Mouse (Mus musculus) lung, embryonic 16.5 days (tissue): ENCODE measurements around the gene Acap2. TPM values are rescaled to one million over a fixed set of nuclear protein-coding genes. Genes with fewer than 3 reads are reported as not detected.
A peak's percentile ranks its signal among the peaks of the same experiment; 100 is the strongest.

Experiments
- ATAC-seq: fragments of 200-750 bp; cut with Nextera tagmentation; 2 replicates; pipeline ENCODE4 v1.8.0; 2017; ENCODE audit warnings: low read depth, mild to moderate bottlenecking, moderate library complexity
- H3K27ac ChIP-seq: fragments of 300-500 bp; sonication (generic); 2 replicates; pipeline ENCODE4 v1.5.1; 2014; ENCODE audit warnings: mild to moderate bottlenecking, control low read depth, low read length
- H3K27me3 ChIP-seq: fragments of 300-500 bp; sonication (generic); 2 replicates; pipeline ENCODE4 v1.6.1; 2014; ENCODE audit warnings: low read depth, low read length, mixed read lengths; ENCODE audit not compliant: control insufficient read depth, insufficient read depth
- H3K36me3 ChIP-seq: fragments of 300-500 bp; sonication (generic); 2 replicates; pipeline ENCODE4 v1.6.1; 2014; ENCODE audit warnings: low read length; ENCODE audit not compliant: control insufficient read depth, insufficient read depth
- H3K4me1 ChIP-seq: fragments of 300-500 bp; sonication (generic); replicated peaks from 2 replicates; pipeline ENCODE4 v1.6.1; 2014; ENCODE audit warnings: low read length, mixed read lengths; ENCODE audit not compliant: control insufficient read depth, insufficient read depth
- H3K4me2 ChIP-seq: fragments of 300-500 bp; sonication (generic); 2 replicates; pipeline ENCODE4 v1.6.1; 2014; ENCODE audit warnings: low read depth, low read length, control low read depth
- H3K4me3 ChIP-seq: fragments of 300-500 bp; sonication (generic); 2 replicates; pipeline ENCODE4 v1.5.1; 2014; ENCODE audit warnings: mild to moderate bottlenecking, low read length, control low read depth
- H3K9ac ChIP-seq: fragments of 300-500 bp; sonication (generic); 2 replicates; pipeline ENCODE4 v1.6.1; 2014; ENCODE audit warnings: low read length, control low read depth
- H3K9me3 ChIP-seq: fragments of 300-500 bp; sonication (generic); 2 replicates; pipeline ENCODE4 v1.6.1; 2016; ENCODE audit warnings: low read length; ENCODE audit not compliant: control insufficient read depth
- WGBS: fragments of 180-500 bp; shearing (Covaris S2); extraction: QIAGEN DNeasy Blood & Tissue Kit; methylation state at CpG from one replicate; pipeline ENCODE4 v1.1.7; 2014; 5-methylcytosine and 5-hydroxymethylcytosine counted together
- polyA plus RNA-seq: library from polyadenylated mRNA; unstranded; fragments of >200 nt; fragmentation: Nextera tagmentation; extraction: Ambion mirVana; gene quantifications from 2 replicates; pipeline ENCODE4 v1.2.1, GENCODE M21; 2015

Acap2 gene
- polyA plus RNA-seq, 1 experiment from 2014 or later, result 27.3 TPM

GRCm38 (mm10) chr16:31196971-31197370, 4.1 kb downstream of the Acap2 start:
- no peak overlapping the region for H3K9ac ChIP-seq
- H3K36me3 ChIP-seq, result no peaks in the 10 kb centered on the region
- no peak overlapping the region for H3K27ac ChIP-seq
- H3K4me1 ChIP-seq, result peaks cover 29% of the 10 kb centered on the region
- WGBS, result 24% methylated on average over 3 of the region's 3 CpGs
- no peak overlapping the region for H3K4me2 ChIP-seq
- ATAC-seq, result no peak
- H3K9me3 ChIP-seq, result no peaks in the 10 kb centered on the region
- no peaks in the 10 kb centered on the region for H3K27me3 ChIP-seq
- H3K4me3 ChIP-seq, result no peak overlapping the region

GRCm38 (mm10) chr16:31192526-31192925, 8.5 kb downstream of the Acap2 start:
- H3K36me3 ChIP-seq, result no peaks in the 10 kb centered on the region
- no peaks in the 10 kb centered on the region for H3K27me3 ChIP-seq
- no peak overlapping the region for H3K4me2 ChIP-seq
- no peak overlapping the region for H3K9ac ChIP-seq
- H3K4me3 ChIP-seq, result no peak overlapping the region
- WGBS, result 68% methylated on average over 3 of the region's 3 CpGs
- no peak for ATAC-seq
- H3K9me3 ChIP-seq, result no peaks in the 10 kb centered on the region
- H3K4me1 ChIP-seq, result peaks cover 43% of the 10 kb centered on the region
- H3K27ac ChIP-seq, result no peak overlapping the region

DNA sequence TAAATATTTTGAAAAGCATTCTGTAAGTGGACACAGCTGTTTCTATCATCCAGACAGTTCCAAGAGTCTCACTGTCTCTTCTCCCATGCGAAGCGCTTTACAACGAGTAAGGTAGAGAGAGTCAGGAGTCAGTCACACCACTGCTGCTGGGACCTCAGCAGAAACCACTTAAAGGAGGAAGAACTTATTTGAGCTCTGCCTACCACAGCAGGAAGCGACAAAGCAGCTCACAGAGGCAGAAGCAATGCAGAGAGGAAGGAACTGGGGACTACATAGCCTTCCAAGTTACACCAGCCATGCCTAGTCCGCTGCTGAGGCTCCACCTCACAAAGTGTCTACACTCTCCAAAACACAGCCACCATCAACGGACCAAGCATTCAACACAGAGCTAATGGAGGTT, 9.2 kb downstream of the Acap2 start:
- peaks cover 44% of the 10 kb centered on the region for H3K4me1 ChIP-seq
- WGBS, result 27% methylated on average over 6 of the region's 6 CpGs
- H3K27ac ChIP-seq, result peak overlapping the region; percentile 43; the same call in 1 of the 2 replicates
- 0 out of 2 replicates have a peak overlapping the region, but pooled peaks have one; percentile 18 for H3K9ac ChIP-seq
- H3K27me3 ChIP-seq, result no peaks in the 10 kb centered on the region
- H3K9me3 ChIP-seq, result no peaks in the 10 kb centered on the region
- no peaks in the 10 kb centered on the region for H3K36me3 ChIP-seq
- no peak overlapping the region for H3K4me2 ChIP-seq
- ATAC-seq, result peak; percentile 29; the same call in 1 of the 2 replicates
- H3K4me3 ChIP-seq, result no peak overlapping the region

- ATAC-seq, result no peak
- no peak overlapping the region for H3K9ac ChIP-seq
- H3K9me3 ChIP-seq, result no peaks in the 10 kb centered on the region
- H3K27ac ChIP-seq, result no peak overlapping the region
- no peaks in the 10 kb centered on the region for H3K27me3 ChIP-seq
- H3K4me2 ChIP-seq, result no peak overlapping the region
- H3K36me3 ChIP-seq, result no peaks in the 10 kb centered on the region
- H3K4me3 ChIP-seq, result no peak overlapping the region
- H3K4me1 ChIP-seq, result peaks cover 50% of the 10 kb centered on the region
- 74% methylated on average over 8 of the region's 8 CpGs for WGBS
These were observed 10.6 kb downstream of the Acap2 start for GRCm38 (mm10) chr16:31190426-31190825.

GRCm38 (mm10) chr16:31189291-31189690, 11.8 kb downstream of the Acap2 start:
- Histone ChIP-seq H3K27ac (0 out of 2 replicates have a peak overlapping the region, but pooled peaks have one; percentile 20), H3K9ac (no peak overlapping the region), H3K27me3 (no peaks in the 10 kb centered on the region), H3K4me2 (no peak overlapping the region), H3K36me3 (no peaks in the 10 kb centered on the region), H3K9me3 (no peaks in the 10 kb centered on the region), H3K4me1 (peaks cover 48% of the 10 kb centered on the region), H3K4me3 (no peak overlapping the region)
- WGBS, result 84% methylated on average over 5 of the region's 5 CpGs
- no peak for ATAC-seq

DNA sequence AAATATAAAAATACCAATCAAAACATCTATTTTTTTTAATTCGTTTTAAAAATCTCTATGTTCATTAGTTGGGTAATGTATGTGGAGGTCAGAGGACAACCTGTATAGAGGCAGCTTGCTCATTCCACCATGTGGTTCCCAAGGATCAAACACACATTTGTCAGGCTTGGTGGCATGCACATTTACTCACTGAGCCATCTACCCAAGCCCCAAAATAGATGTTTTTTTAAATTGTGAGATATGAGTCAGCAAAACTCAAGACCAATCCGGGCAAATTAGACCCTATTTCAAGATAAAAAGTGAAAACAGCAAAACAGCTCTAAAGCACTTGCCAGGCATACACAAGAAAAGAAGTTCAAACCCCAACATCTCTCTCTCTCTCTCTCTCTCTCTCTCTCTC, 12.2 kb downstream of the Acap2 start:
- Histone ChIP-seq H3K36me3 (no peaks in the 10 kb centered on the region), H3K27ac (peak overlapping the region; percentile 56; the same call in 1 of the 2 replicates), H3K9ac (no peak overlapping the region), H3K4me2 (no peak overlapping the region), H3K9me3 (no peaks in the 10 kb centered on the region), H3K4me3 (no peak overlapping the region), H3K4me1 (peaks cover 53% of the 10 kb centered on the region), H3K27me3 (no peaks in the 10 kb centered on the region)
- peak; percentile 7; the same call in 1 of the 2 replicates for ATAC-seq
- WGBS, result 43% methylated on average over 2 of the region's 2 CpGs

DNA sequence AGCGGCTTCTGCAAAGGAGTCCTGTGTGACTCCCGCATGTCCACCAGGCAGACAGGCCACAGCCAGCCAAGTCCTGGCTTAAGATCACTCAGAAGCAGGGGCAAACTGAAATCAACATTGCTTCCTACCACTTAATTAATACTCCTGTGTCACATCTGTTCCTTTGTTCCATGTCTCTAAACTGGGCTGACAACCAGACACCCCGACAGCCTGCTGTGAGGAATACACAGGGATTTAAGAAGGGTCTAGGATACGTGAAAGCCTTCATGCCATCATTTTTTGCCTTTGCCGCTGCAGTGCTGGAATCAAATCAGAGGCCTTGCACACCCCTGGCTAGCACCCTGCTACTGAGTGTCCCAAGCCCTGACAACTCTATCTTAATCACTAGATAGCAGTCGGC, 12.8 kb downstream of the Acap2 start:
- Histone ChIP-seq H3K27ac (peak overlapping the region; percentile 56; the same call in 1 of the 2 replicates), H3K9me3 (no peaks in the 10 kb centered on the region), H3K4me2 (0 out of 2 replicates have a peak overlapping the region, but pooled peaks have one; percentile 2), H3K36me3 (no peaks in the 10 kb centered on the region), H3K4me3 (no peak overlapping the region), H3K9ac (no peak overlapping the region), H3K27me3 (no peaks in the 10 kb centered on the region), H3K4me1 (peaks cover 56% of the 10 kb centered on the region)
- WGBS, result 54% methylated on average over 6 of the region's 6 CpGs
- peak; percentile 83 for ATAC-seq

DNA sequence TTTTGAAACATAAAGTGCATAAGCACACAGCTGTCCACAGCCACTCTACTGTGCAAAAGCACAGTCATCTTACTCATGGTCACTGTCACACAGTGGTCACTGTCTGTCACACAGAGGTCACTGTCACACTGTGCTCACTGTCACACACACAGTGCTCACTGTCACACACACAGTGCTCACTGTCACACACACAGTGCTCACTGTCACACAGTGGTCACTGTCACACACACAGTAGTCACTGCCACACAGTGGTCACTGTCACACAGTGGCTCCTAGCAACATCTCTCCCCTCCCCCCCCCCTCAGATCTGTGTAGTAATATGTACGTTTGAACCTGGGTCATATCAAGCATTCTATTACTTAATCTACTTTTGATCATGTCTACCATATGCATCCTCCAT, 13.9 kb downstream of the Acap2 start:
- WGBS, result 70% methylated on average over 1 of the region's 1 CpGs
- Histone ChIP-seq H3K4me1 (peaks cover 53% of the 10 kb centered on the region), H3K36me3 (no peaks in the 10 kb centered on the region), H3K27me3 (no peaks in the 10 kb centered on the region), H3K4me2 (no peak overlapping the region), H3K9ac (no peak overlapping the region), H3K4me3 (no peak overlapping the region), H3K9me3 (no peaks in the 10 kb centered on the region), H3K27ac (no peak overlapping the region)
- ATAC-seq, result no peak

DNA sequence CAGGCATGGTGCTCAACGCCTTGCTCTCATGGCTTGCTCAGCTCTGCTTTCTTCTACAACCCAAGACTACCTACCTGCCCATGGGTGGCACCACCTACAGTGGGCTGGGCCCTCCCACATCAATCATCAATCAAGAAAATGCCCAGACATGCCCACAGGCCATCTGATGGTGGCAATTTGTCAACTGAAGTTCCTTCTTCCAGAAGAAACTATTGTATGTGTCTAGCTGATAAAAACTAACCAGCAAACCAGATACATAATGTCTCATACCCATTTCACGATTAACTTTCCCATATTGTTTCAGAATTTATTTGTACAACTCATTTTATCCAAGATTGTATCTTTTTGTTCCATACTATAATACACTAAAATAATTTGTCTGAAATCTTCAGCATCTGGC, 15.3 kb downstream of the Acap2 start:
- H3K9ac ChIP-seq, result no peak overlapping the region
- H3K27ac ChIP-seq, result peak overlapping the region; percentile 68
- H3K4me2 ChIP-seq, result no peak overlapping the region
- no peak overlapping the region for H3K4me3 ChIP-seq
- no peaks in the 10 kb centered on the region for H3K9me3 ChIP-seq
- H3K4me1 ChIP-seq, result peaks cover 47% of the 10 kb centered on the region
- ATAC-seq, result no peak
- 78% methylated on average over 2 of the region's 2 CpGs for WGBS
- no peaks in the 10 kb centered on the region for H3K36me3 ChIP-seq
- no peaks in the 10 kb centered on the region for H3K27me3 ChIP-seq

DNA sequence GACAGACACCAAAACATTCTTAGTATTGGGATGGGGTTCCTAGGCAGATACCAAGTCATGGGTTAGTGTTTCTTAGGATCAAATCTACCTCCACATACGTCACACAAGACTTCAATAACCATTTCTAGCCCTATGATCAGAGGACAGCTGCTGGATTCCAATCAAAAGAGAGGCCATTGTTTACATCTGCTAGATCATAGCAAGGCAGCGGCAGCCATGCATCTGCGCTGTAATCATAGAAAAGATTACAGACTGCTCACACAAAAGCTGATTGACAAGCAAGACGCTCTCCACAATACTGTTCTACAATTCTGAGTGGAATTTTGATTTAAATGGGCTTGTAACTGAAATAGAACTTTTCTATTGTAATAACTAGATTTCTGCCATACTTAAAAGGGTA, 16.3 kb downstream of the Acap2 start:
- 50% methylated on average over 4 of the region's 4 CpGs for WGBS
- ATAC-seq, result no peak
- Histone ChIP-seq H3K4me3 (no peak overlapping the region), H3K27ac (peak overlapping the region; percentile 44), H3K9me3 (no peaks in the 10 kb centered on the region), H3K9ac (no peak overlapping the region), H3K4me1 (peaks cover 47% of the 10 kb centered on the region), H3K4me2 (no peak overlapping the region), H3K36me3 (no peaks in the 10 kb centered on the region), H3K27me3 (no peaks in the 10 kb centered on the region)
